Mouse (Mus musculus): ENCODE measurements around the gene Fyttd1.
A peak's percentile ranks its signal among the peaks of the same experiment; 100 is the strongest.
"Not testable (repeated sequence)": the region's sequence is repeated elsewhere in the genome, so short reads cannot be mapped to it uniquely, and the experiment has no call there.

Gene Fyttd1

DNA sequence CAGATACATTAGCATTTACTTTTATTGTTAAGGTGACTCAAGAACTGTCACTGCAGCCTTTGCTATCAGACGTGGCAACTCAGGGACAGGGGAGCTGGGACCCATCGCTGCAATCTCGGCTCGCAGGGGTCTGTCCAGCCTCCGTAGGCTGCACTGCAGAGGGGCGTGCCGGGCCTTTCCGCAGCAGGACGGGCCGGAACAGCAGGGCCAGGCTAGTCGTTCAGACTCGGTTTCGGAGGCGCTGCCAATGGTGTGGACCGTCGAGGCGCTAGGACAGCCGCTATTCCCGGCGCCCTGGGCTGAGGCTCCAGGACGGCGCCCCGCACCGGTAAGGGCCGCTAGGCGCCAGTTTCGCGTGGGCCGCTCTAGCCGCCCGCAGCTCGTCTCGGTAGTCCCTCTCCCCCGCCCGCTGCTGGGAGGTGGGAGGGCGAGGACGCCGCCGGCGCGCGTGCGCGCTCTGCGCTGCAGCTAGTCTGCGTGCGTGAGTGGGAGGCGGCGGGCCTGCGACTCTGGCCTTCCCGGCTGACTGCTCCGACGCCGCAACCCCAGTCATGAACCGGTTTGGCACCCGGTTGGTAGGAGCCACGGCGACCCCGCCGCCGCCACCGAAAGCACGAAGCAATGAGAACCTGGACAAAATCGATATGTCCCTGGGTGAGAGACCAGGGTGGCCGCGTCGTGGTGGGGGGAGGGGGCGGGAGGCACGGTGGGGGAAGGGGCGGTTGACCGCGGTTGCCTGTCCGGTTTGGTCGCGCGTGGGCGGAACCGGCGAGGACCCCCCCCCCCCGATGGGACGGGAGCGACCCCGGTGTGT, at the start of gene Fyttd1, which contains the start of gene Rubcn:
Gene Fyttd1, plus strand, starts transcription at position 158 of the 814 bp plus-strand sequence.
Gene Rubcn, minus strand, starts transcription at position 424 of the 814 bp plus-strand sequence.
- DNase-seq, result peak; percentile 95

DNA sequence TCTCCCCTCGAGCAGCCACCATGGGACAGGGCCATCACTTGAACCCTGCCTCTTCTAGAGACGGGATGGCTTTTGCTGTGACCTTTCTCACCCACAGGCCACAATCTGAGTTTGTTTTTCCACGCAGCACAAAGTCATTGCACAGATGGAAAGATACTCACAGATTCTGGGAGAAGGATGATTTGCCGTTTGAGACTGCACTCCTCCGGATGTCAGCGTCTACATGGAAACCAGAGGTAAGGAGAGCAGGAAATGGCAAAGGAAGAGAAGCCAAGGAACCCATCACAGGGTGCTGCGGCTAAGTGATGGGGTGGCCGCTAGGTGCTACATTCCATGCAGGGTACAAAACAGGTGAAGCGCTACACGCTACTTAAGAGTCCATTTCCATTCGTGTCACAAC, 48.2 kb upstream of the Fyttd1 start:
- DNase-seq, result no peak

DNA sequence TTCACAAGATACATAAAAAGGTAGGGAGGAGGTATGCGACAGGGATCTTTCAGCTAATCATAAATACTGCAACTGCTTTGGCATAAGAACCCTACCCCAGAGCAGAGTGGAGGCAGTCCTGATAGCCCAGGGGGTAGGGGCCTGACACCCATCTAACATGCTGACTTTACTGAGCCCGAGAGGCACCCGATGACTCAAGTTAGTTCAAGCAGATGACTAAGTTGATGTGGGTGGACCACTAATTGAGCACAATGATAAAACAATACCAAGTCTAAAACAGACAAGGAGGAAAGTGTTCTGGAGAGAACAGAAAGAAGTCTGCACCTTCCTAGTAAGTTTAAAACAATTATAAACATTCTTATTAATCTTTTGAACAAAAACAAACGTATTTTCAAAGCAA, 45.8 kb upstream of the Fyttd1 start:
- no peak for DNase-seq

DNA sequence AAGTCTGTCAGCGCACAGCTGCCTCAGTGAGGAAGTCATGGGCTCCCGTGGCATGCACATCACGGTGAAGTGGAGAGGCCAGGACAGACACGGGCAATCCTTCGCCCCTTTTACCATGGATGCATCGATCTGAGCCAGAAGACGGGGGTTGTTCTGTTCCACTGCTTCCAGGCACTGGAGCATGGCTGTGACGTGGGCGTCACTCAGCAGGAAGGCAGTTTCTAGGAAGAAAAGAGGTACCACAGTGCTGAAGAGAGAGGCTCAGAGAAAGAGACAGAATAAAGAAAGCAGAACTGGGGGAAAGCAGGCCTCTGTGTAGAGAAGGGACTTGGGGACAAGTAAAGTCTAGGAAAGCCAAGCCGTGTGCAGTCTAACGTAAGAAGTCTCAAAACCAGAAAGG, 30.2 kb upstream of the Fyttd1 start:
- DNase-seq, result no peak

DNA sequence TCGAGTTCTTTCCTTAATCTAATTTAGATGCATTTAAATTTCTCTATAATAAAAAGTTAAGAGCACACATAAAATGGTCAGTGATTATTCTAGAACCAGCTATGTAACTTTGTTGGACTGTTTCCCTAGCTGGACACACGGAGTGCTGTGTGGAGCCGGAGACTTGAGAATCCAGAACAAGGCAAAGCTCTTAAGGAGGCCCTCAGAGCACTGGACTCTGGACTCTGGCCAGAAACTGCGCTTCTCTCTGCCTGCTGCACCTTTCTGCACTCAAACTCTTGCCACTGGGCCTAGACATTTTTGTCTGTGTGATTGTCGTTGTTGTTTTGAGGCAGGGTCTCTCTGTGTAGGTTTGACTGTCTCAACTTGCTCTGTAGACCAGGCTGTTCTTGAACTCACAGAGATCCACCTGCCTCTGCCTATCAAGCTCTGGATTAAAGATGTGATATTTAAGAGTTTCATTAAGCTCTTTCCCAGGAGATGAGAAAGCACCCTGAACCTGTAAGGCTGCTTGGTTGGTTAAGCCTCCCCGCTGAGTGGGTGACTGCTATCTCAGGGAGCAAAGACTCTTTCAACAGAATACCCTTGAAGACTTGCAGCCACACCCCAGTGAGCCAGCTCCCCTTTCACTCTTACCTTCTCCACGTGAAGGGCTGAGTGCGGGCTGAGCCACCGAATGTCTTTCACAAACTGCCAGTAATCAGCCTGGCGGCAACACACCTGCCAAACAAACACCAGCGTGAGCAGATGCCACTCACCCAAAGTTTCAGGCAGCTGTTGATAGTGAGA, 28.1 kb upstream of the Fyttd1 start:
- DNase-seq, result peak; percentile 45

DNA sequence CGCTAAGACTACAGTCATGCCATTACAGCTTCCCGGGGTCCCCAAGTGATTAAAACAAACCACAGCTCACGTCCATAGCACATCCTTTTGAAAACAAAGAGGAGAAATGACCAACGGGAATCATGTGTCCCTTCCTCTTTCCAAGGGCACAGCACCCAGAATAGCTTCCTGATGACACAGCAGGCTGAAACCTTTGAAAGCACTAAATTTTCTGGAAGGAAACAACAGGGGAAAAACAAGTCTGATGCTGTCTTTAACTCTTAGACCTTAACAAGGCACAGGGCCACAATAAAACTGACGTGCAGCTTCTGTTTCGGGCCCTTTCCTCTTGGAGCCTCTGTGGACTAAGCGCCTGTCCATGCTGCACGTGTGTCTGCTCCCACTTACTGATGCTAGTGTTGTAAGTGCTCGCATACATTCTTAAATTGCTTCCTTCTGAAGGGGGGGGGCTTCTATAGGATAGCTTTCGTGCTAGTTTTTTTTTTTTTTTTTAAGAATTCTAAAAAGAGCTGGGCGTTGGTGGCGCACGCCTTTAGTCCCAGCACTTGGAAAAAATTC, 23.7 kb upstream of the Fyttd1 start:
- DNase-seq, result no peak

DNA sequence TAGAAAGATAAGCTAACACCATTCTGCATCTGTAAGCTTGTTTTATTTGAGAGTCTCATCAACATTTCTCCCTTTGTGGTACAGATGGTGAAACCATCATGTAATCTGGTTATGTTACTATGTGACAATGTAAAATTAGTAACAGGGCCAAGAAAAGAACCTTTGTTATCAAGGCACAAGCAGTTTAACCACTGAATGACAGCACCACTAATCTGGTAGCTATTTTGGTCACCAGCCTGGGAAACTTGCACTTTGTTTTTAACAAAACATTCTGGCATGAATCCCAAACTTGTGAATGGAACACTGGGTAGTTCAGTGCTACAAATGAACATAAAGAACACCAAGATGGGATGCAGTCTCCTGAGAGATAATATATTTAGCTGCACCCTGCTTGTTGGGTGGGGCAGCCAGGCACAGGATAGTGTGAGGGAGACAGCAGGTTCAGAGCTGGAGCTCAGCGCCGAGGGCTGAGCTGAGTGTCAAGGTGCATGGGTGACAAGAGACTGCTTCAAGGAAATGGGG, 23.2 kb upstream of the Fyttd1 start:
- DNase-seq, result no peak

DNA sequence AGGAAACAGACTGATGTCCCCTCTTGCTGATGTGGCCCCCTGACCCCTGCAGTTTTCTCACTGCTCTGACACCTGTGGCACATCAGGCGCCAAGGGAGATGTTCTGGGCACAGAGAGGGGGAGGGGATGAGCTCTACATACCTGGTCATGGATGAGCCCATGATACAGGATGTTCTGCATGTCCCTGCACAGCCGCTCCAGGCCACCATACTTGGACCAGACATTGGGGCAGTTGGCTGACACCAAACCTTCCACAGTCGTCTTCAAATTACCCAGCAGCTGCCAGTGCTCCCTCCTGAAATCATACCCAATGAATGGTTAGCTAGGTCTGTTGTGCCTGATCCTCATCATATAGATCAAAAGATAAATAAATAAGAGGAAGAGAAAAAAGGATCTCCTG, 20.5 kb upstream of the Fyttd1 start:
- no peak for DNase-seq

DNA sequence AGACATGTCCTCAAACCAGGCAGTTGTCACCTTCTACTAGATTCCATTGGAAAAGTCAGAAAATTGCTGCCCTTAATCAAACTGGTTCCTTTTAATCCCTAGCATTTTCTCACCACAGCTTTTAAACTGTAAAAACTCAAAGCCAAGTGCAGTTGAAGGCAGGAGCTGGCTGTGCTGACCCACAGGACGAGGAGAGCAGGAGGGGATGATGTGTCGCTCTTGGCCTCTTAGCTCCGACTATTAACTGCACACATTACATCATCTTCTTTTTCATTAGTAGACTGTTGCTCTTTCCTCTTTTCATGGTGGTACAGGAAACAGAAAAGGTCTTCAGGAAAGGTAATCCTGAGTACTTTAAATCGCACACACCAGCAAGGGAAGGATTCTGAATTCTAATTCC, 18.9 kb upstream of the Fyttd1 start:
- no peak for DNase-seq

DNA sequence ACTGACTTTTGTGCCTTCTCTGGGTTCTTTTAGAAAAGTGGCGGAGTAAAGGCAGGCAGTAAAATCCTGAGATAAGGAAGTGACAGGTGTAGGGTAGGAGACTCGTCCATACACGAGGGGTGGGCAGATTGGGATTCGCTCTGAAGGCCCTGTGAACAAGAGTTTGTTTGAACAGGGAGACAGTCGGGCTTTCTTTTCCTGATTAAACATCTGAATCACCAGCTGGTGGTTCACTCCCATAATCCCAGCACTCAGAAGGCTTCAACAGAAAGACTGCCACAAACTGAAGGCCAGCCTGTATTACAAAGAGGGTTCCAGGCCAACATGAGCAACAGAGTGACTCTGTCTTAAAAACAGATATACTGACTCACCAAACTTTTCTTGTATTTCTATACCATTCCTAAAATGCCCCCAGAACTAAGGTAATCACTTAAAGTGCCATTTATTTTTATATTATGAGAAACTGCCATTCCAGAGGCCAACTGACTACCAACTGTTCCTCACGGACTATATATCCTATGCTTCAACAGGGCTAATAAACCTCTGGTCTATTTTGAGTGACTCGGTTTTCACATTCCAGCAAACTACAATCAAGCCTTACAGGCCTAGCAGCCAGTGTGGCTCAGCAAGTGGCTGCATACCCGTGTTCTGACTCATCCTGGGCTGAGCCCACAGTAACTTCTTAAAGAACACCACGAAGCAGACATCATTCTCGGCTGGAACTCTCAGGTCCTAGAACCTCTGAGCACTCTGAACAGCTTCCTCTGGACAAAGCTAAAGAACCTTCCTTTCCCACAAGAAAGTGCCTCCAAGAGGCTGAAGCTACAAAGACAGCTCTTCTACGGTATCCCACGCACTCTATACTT, 18.3 kb upstream of the Fyttd1 start:
- DNase-seq, result no peak

DNA sequence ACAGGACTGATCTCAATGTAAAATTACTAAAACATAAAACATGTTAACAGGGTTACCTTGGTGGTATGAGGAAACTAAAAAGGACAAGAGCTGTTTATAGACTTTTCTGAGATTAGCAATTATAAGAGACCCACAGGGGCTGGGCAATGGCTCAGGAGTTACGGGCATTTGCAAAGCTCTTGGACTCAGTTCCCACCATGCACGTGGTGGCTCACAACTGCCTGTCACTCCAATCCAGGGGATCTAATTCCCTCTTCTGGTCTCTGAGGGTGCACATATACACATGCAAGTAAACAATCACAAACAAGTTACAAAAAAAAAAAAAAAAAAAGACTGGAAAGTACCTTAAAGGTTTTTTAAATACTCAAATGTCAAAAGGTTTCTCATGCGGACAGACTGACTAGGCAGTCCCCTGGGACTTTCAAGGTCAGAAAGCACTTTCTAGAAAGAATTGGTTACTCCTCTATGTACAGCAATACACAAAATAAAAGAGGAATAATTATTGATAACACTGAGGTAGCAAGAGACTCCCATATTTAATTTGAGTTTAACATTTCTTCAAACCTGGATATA, 15.4 kb upstream of the Fyttd1 start:
- DNase-seq, result no peak

DNA sequence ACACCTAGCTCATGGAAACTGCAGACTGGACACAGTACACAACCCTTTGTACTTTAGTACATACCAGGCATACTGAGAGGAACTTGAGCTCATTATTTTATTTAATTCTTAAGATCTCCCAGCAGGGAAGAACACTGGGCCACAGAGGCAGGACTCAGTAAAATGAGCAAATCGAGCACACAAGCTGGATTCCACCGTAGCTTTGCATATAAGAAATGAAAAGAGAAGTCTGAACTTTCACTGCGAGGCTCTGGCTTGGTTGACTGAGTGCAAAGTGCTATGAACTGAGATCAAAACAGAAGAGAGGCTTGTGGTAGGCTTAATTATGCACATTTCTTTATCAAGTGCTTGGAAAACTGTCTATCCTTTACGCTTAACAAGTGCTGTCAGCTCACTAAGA, 11.9 kb upstream of the Fyttd1 start:
- DNase-seq, result no peak

DNA sequence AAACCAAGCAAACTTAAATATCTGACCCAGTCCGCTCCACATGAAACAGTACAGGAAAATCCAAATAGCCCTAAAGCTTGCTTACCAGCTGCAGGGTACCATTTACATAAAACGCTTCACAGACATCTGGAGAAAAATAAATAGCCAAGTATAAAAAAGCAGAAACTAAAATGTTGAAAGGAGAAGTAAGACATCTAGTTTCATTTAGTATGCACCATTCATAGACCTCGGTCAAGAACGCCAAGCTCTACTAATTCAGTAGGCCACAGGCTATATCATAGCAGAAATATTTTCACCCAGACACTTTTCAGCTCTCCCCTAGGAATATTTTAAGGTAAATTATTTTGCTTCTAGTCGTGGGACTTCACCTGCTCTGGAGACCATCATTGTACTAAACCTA, 10.6 kb upstream of the Fyttd1 start:
- no peak for DNase-seq

DNA sequence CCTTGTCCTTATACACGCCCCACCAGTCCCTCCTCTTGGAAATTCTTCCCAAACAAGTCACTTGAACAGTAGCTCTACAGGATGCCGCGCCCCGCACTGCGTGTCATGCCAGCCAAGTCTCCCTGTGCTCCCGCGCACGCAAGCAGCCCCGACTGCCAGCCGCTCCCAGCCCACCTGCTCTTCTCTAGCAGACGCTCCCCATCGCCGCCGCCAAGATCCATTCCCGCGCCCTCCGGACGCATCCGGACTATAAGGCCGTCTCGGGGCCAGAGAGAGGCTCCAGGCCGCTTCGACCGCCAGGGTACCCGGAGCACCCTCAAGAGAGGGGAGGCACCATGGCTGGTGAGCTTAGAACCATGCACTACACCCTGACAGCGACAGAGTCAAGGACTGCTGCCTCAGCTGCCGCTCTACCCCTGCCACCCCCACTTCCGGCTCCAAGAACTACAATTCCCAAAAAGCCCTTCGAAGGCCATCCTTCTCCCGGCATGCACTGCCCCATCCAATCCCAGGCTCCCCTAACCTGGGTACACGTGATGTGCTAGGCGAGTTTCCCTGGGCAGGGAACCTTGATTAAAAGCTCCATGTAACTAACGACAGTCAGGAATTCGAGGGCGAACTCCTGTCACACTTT, 9.3 kb upstream of the Fyttd1 start:
- peak; percentile 89 for DNase-seq

DNA sequence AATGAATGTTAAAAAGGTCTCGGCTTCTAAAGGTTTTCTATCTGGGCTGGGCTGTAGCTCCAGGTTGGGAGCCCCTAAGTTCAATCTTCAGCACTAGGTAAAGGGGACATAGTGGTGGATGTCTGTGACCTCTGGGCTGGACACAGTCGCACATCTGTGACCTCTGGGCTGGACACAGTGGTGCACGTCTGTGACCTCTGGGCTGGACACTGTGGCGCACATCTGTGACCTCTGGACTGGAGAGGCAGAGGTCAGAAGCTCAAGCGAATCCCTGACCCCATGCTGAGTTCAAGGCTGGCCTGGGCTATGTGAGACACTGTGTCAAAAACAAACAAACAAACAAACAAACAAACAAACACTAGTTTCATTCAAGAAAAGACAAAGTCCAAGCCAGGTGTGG, 7.1 kb upstream of the Fyttd1 start:
- DNase-seq, result no peak

DNA sequence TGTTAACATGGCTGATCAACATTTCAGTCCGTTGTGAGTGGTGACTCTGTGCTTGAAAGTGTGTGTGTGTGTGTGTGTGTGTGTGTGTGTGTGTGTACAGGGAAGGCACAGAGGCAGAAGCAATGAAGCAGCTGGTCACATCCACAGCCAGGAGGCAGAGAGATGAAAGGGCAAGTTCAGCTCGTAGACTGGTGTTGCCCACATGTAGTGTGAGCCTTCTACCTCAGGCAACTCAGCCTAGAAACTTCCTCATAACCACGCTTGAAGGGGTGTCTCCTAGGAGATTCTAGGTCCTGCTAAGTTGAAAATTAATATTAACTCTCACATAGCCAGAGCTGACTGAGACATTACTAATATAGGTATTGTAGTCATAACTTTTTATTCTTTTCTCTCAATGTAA, 3.9 kb upstream of the Fyttd1 start:
- DNase-seq, result no peak

DNA sequence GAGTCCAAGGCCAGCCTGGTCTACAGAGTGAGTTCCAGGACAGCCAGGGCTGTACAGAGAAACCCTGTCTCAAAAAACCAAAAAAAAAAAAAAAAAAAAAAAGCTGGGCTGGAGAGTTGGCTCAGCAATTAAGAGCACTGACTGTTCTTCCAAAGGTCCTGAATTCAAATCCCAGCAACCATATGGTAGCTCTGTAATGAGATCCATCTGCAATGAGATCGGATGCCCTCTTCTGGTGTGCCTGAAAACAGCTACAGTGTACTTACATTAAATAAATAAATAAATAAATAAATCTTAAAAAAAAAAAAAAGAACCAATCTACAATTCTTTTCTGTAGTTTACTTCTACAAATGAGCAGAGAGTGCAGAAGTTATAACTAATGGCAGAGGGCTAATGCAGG, 2.0 kb upstream of the Fyttd1 start:
- DNase-seq, result not testable (repeated sequence)

DNA sequence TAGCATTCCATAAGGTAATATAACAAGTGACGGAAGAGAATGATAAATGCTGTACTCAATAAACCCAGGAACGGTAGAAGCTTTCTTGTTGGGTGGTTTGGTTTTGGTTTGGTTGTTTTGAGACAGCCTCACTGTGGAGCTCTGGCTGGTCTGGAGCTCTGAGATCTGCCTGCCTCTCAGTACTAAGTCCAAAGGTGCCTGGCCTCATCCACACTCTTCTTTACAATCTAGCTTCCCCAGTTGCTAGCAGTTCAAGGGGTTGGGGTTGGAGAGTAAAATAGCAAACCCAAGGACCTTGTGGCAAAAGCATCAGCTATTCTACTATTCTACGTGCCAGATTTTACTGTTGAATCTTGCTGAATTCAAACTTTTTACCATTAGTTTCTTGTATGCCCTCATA, 1.5 kb upstream of the Fyttd1 start:
- DNase-seq, result no peak

DNA sequence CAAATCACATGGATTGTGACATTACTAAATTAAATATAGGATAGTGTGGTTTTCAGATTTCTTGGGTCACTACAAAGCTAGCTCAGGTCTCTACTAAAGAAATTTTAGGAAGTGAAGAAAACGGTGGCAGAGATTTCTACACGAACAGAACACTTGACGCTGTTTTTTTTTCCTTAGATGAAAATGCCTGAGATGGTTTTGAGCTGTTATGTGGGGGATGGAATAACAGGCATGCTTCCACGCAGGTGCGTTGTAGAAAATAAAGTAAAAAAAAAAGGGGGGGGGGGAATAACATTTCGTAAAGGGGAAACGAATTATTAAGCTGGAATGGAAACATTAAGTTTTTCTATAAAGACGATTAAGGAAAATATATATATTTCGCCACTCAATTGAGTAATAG, 469 bp upstream of the Fyttd1 start:
- DNase-seq, result no peak

DNA sequence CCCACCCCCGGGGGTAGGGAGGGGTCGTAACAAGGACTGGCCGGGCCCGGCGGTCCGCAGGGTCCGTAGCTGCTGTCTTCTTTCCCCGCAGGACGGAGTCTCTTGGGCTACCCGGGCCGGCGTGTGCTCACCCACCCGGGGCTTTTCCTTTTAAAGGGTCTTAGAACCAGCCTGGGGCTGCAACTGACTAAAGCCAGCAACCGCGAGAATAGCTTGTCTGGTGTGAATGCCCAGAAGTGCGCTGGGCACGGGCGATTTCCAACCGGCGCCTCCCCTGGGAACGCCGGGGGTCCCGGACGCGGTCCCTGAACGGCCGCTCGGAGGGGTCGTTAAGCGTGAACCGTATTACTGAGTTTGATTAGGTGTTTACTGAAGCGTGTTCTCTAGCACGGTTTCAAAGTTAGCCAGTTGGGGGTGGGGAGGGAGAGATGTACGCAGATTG, 878 bp downstream of the Fyttd1 start:
- peak; percentile 16 for DNase-seq
